Mouse (Mus musculus): ENCODE results near the gene Ssh2. TPM values are rescaled to one million over a fixed set of nuclear protein-coding genes. Genes with fewer than 3 reads are reported as not detected.

Gene Ssh2
- polyA plus RNA-seq (2012; rRNA removed) = 6.4 and 6.8 TPM in 2 replicates

GRCm38 (mm10) chr11:77215951-77216760, at the start of gene Ssh2:
TSS of gene Ssh2 (plus strand) at chr11:77216287.

GRCm38 (mm10) chr11:77188868-77189267, 27.2 kb upstream of the Ssh2 start, which contains the start of gene Efcab5:
TSS of gene Efcab5 (minus strand) at chr11:77188968.

GRCm38 (mm10) chr11:77462283-77463100, 246.4 kb downstream of the Ssh2 start, which contains the start of gene Coro6:
TSS of gene Coro6 (plus strand) at chr11:77462411.

GRCm38 (mm10) chr11:77489591-77490235, 273.6 kb downstream of the Ssh2 start, which contains the start of gene Ankrd13b:
TSS of gene Ankrd13b (minus strand) at chr11:77489678.

GRCm38 (mm10) chr11:77493512-77494343, 277.6 kb downstream of the Ssh2 start, which contains the start of gene Git1:
TSS of gene Git1 (plus strand) at chr11:77493562.

Other genes with a start within 250 kb of the Ssh2 start
- gene Slc6a4, start 217.7 kb upstream of the Ssh2 start, polyA plus RNA-seq (2012; rRNA removed) = 6.0 and 6.8 TPM in 2 replicates
- gene Nsrp1, start 137.9 kb upstream of the Ssh2 start, polyA plus RNA-seq (2012; rRNA removed) = 0.70 and 0.84 TPM in 2 replicates
- 0.06 and 0.16 TPM in 2 replicates for gene Efcab5, start 27.3 kb upstream of the Ssh2 start, polyA plus RNA-seq (2012; rRNA removed)
- gene Coro6, start 246.1 kb downstream of the Ssh2 start, polyA plus RNA-seq (2012; rRNA removed) = 11.3 and 11.7 TPM in 2 replicates